Mouse (Mus musculus): ENCODE measurements around the gene Slc4a5. TPM values are rescaled to one million over a fixed set of nuclear protein-coding genes. Genes with fewer than 3 reads are reported as not detected.

Slc4a5 gene
- polyA plus RNA-seq, 1 experiment: 0.02 TPM

DNA sequence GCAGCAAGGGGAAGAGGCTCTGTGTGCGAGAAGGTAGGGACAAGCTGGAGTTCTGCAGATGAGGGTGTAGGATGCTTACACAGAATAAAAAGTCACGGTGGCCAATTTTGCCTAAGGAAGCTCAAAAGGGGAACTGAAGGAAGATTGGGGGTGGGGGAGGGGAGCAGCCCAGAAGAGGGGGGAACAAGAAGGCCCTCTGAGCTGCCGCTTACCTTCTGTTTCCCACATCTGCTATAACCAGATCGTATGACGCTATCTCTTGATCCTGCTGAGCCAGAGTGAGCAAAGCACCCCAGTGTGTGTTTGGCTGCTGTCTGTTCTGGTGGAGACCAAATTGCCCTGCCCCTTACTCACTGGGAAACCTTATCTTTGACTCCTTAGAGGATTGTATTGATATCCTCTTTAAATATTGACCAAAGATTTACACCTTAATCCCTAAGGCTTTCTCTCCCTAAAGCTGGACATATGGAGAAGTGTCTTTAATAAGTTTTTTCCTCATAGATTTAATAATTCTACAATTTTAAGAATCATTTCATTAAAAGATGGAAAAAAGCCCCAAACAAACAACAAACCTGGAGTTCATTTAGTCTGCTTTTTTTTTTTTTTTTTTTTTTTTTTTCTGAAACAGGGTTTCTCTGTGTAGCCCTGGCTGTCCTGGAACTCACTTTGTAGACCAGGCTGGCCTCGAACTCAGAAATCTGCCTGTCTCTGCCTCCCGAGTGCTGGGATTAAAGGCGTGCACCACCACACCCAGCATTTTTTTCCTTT is 104.2 kb downstream of the Slc4a5 start:
- Histone ChIP-seq H3K79me2 (ENCODE audit: control insufficient read depth, insufficient read depth) (peaks cover 26% of the 10 kb centered on the region), H3K4me2 (ENCODE audit: low read depth) (no peak overlapping the region), H3ac (ENCODE audit: control insufficient read depth, insufficient read length) (no peak overlapping the region), H3K27me3 (ENCODE audit: control insufficient read depth, insufficient read depth, insufficient read length) (no peaks in the 10 kb centered on the region), H3K4me3 (no peak overlapping the region), H3K36me3 (ENCODE audit: control insufficient read depth, insufficient read depth) (peaks cover 2% of the 10 kb centered on the region)
- TF ChIP-seq POLR2A (IDR thresholded peaks at IDR 0.05; ENCODE audit: insufficient read length, low read depth): no peak
- TF ChIP-seq E2F4 (IDR thresholded peaks at IDR 0.05; ENCODE audit: insufficient read depth): no peak
- TF ChIP-seq REST (IDR thresholded peaks at IDR 0.05; ENCODE audit: insufficient read depth, insufficient read length): no peak
- no peak for TF ChIP-seq SRF (IDR thresholded peaks at IDR 0.05; ENCODE audit: control insufficient read depth, insufficient read length, low read depth)
- TF ChIP-seq MAX (IDR thresholded peaks at IDR 0.05; ENCODE audit: low read depth): no peak
- no peak for TF ChIP-seq TCF12 (IDR thresholded peaks at IDR 0.05; ENCODE audit: insufficient read depth, poor library complexity, severe bottlenecking)
- TF ChIP-seq TCF3 (IDR thresholded peaks at IDR 0.05; ENCODE audit: insufficient read length, low read depth): no peak
- no peak for TF ChIP-seq CEBPB (IDR thresholded peaks at IDR 0.05; ENCODE audit: insufficient read depth, poor library complexity, severe bottlenecking)

- Histone ChIP-seq H3K79me2 (ENCODE audit: control insufficient read depth, insufficient read depth) (peaks cover 43% of the 10 kb centered on the region), H3K27me3 (ENCODE audit: control insufficient read depth, insufficient read depth, insufficient read length) (no peaks in the 10 kb centered on the region), H3K4me3 (peak within 1 kb of the TSS; percentile 82), H3ac (ENCODE audit: control insufficient read depth, insufficient read length) (peak within 1 kb of the TSS; percentile 71), H3K36me3 (ENCODE audit: control insufficient read depth, insufficient read depth) (peaks cover 12% of the 10 kb centered on the region), H3K4me2 (ENCODE audit: low read depth) (peak within 1 kb of the TSS; percentile 97)
- TF ChIP-seq E2F4 (IDR thresholded peaks at IDR 0.05; ENCODE audit: insufficient read depth) (peak; percentile 29), POLR2AphosphoS2 (IDR thresholded peaks at IDR 0.05; ENCODE audit: insufficient read length, low read depth) (peak; percentile 91), MYOG (IDR thresholded peaks at IDR 0.05; ENCODE audit: control insufficient read depth in 1 of 3, insufficient read depth in 1 of 3, insufficient read length in 2 of 3, low read depth in 2 of 3) (peak in 2 of 3 experiments; percentile 23), SRF (IDR thresholded peaks at IDR 0.05; ENCODE audit: control insufficient read depth, insufficient read length, low read depth) (no peak), POLR2A (IDR thresholded peaks at IDR 0.05; ENCODE audit: insufficient read length, low read depth) (peak; percentile 92)
These were observed 106.1 kb downstream of the Slc4a5 start, which contains the start of the genes Mthfd2 and Mob1a for GRCm38 (mm10) chr6:83325525-83326393. Gene Mthfd2, minus strand, starts transcription at chr6:83325908. Gene Mob1a, plus strand, starts transcription at chr6:83326016.

DNA sequence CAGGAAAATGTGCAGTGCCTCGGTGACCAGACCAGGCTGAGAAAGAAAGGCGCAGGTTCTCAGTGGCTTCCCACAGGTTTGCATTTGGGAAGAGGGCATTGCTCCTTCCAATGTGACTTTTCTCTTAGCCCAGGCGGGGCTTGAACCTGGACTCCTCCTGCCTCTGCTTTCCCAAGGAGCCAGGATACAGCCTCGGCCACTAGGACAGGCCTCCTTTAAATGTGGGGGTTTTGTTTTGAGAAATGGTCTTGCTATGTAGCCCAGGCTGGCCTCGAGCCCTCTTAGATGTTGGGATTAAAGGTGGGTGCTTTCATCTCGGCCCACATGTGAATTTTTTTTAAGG is 106.7 kb downstream of the Slc4a5 start:
- Histone ChIP-seq H3K79me2 (ENCODE audit: control insufficient read depth, insufficient read depth) (peaks cover 43% of the 10 kb centered on the region), H3ac (ENCODE audit: control insufficient read depth, insufficient read length) (peak overlapping the region; percentile 71), H3K36me3 (ENCODE audit: control insufficient read depth, insufficient read depth) (peaks cover 12% of the 10 kb centered on the region), H3K4me2 (ENCODE audit: low read depth) (peak overlapping the region; percentile 86), H3K27me3 (ENCODE audit: control insufficient read depth, insufficient read depth, insufficient read length) (no peaks in the 10 kb centered on the region), H3K4me3 (peak overlapping the region; percentile 82)
- TF ChIP-seq MAX (IDR thresholded peaks at IDR 0.05; ENCODE audit: low read depth) (no peak), TCF3 (IDR thresholded peaks at IDR 0.05; ENCODE audit: insufficient read length, low read depth) (no peak), TCF12 (IDR thresholded peaks at IDR 0.05; ENCODE audit: insufficient read depth, poor library complexity, severe bottlenecking) (no peak), MYOG (IDR thresholded peaks at IDR 0.05; ENCODE audit: control insufficient read depth in 1 of 3, insufficient read depth in 1 of 3, insufficient read length in 2 of 3, low read depth in 2 of 3) (no peak), USF1 (IDR thresholded peaks at IDR 0.05; ENCODE audit: low read depth) (no peak), E2F4 (IDR thresholded peaks at IDR 0.05; ENCODE audit: insufficient read depth) (no peak), POLR2A (IDR thresholded peaks at IDR 0.05; ENCODE audit: insufficient read length, low read depth) (no peak), SRF (IDR thresholded peaks at IDR 0.05; ENCODE audit: control insufficient read depth, insufficient read length, low read depth) (no peak), REST (IDR thresholded peaks at IDR 0.05; ENCODE audit: insufficient read depth, insufficient read length) (no peak), MYOD1 (IDR thresholded peaks at IDR 0.05; ENCODE audit: control insufficient read depth in 1 of 3, insufficient read length in 2 of 3, low read depth in 2 of 3) (no peak), POLR2AphosphoS2 (IDR thresholded peaks at IDR 0.05; ENCODE audit: insufficient read length, low read depth) (no peak), CEBPB (IDR thresholded peaks at IDR 0.05; ENCODE audit: insufficient read depth, poor library complexity, severe bottlenecking) (no peak)

GRCm38 (mm10) chr6:83326761-83327160 is 107.1 kb downstream of the Slc4a5 start:
- Histone ChIP-seq H3K4me2 (ENCODE audit: low read depth) (peak overlapping the region; percentile 86), H3ac (ENCODE audit: control insufficient read depth, insufficient read length) (peak overlapping the region; percentile 71), H3K36me3 (ENCODE audit: control insufficient read depth, insufficient read depth) (peaks cover 15% of the 10 kb centered on the region), H3K79me2 (ENCODE audit: control insufficient read depth, insufficient read depth) (peaks cover 43% of the 10 kb centered on the region), H3K27me3 (ENCODE audit: control insufficient read depth, insufficient read depth, insufficient read length) (no peaks in the 10 kb centered on the region), H3K4me3 (peak overlapping the region; percentile 82)
- TF ChIP-seq MAX (IDR thresholded peaks at IDR 0.05; ENCODE audit: low read depth) (no peak), POLR2AphosphoS2 (IDR thresholded peaks at IDR 0.05; ENCODE audit: insufficient read length, low read depth) (no peak), E2F4 (IDR thresholded peaks at IDR 0.05; ENCODE audit: insufficient read depth) (no peak), MYOD1 (IDR thresholded peaks at IDR 0.05; ENCODE audit: control insufficient read depth in 1 of 3, insufficient read length in 2 of 3, low read depth in 2 of 3) (no peak), CEBPB (IDR thresholded peaks at IDR 0.05; ENCODE audit: insufficient read depth, poor library complexity, severe bottlenecking) (no peak), SRF (IDR thresholded peaks at IDR 0.05; ENCODE audit: control insufficient read depth, insufficient read length, low read depth) (no peak), TCF12 (IDR thresholded peaks at IDR 0.05; ENCODE audit: insufficient read depth, poor library complexity, severe bottlenecking) (no peak), POLR2A (IDR thresholded peaks at IDR 0.05; ENCODE audit: insufficient read length, low read depth) (no peak), TCF3 (IDR thresholded peaks at IDR 0.05; ENCODE audit: insufficient read length, low read depth) (no peak), USF1 (IDR thresholded peaks at IDR 0.05; ENCODE audit: low read depth) (no peak), REST (IDR thresholded peaks at IDR 0.05; ENCODE audit: insufficient read depth, insufficient read length) (no peak), MYOG (IDR thresholded peaks at IDR 0.05; ENCODE audit: control insufficient read depth in 1 of 3, insufficient read depth in 1 of 3, insufficient read length in 2 of 3, low read depth in 2 of 3) (no peak)
